Mouse (Mus musculus): ENCODE results near the gene Ccl28. TPM values are rescaled to one million over a fixed set of nuclear protein-coding genes. Genes with fewer than 3 reads are reported as not detected.

The Ccl28 gene
- polyA plus RNA-seq, 1 experiment from 2014 or later, result 0.19 TPM

- 85% methylated on average over 4 of the region's 4 CpGs for WGBS
- Histone ChIP-seq H3K9me3 (no peaks in the 10 kb centered on the region), H3K4me1 (no peaks in the 10 kb centered on the region), H3K4me3 (peak overlapping the region; percentile 60), H3K27ac (peak overlapping the region; percentile 85; the same call in 1 of the 2 replicates), H3K27me3 (ENCODE audit: poor library complexity, severe bottlenecking) (peaks cover 5% of the 10 kb centered on the region), H3K36me3 (replicated peaks) (no peaks in the 10 kb centered on the region)
- DNase-seq (ENCODE audit: extremely low spot score, low spot score), result no peak
Observed at GRCm38 (mm10) chr13:119632156-119632548, 8.5 kb downstream of the Ccl28 start.

GRCm38 (mm10) chr13:119635496-119635895 is 11.9 kb downstream of the Ccl28 start:
- Histone ChIP-seq H3K36me3 (replicated peaks) (no peaks in the 10 kb centered on the region), H3K9me3 (no peaks in the 10 kb centered on the region), H3K4me3 (no peak overlapping the region), H3K4me1 (no peaks in the 10 kb centered on the region), H3K27me3 (ENCODE audit: poor library complexity, severe bottlenecking) (peaks cover 5% of the 10 kb centered on the region), H3K27ac (no peak overlapping the region)
- WGBS, result 70% methylated on average over 2 of the region's 2 CpGs
- DNase-seq (ENCODE audit: extremely low spot score, low spot score), result no peak

GRCm38 (mm10) chr13:119637837-119638236 is 14.2 kb downstream of the Ccl28 start:
- Histone ChIP-seq H3K27ac (no peak overlapping the region), H3K36me3 (replicated peaks) (no peaks in the 10 kb centered on the region), H3K4me1 (no peaks in the 10 kb centered on the region), H3K9me3 (no peaks in the 10 kb centered on the region), H3K4me3 (no peak overlapping the region), H3K27me3 (ENCODE audit: poor library complexity, severe bottlenecking) (peaks cover 5% of the 10 kb centered on the region)
- WGBS, result 86% methylated on average over 4 of the region's 4 CpGs
- DNase-seq (ENCODE audit: extremely low spot score, low spot score), result no peak

- H3K4me1 ChIP-seq, result no peaks in the 10 kb centered on the region
- peaks cover 4% of the 10 kb centered on the region for H3K27me3 ChIP-seq (ENCODE audit: poor library complexity, severe bottlenecking)
- no peak for DNase-seq (ENCODE audit: extremely low spot score, low spot score)
- H3K4me3 ChIP-seq, result no peak overlapping the region
- no peaks in the 10 kb centered on the region for H3K9me3 ChIP-seq
- no peaks in the 10 kb centered on the region for H3K36me3 ChIP-seq (replicated peaks)
- H3K27ac ChIP-seq, result no peak overlapping the region
- 92% methylated on average over 5 of the region's 5 CpGs for WGBS
Observed at GRCm38 (mm10) chr13:119638449-119638848, 14.8 kb downstream of the Ccl28 start.

GRCm38 (mm10) chr13:119639302-119639701 is 15.7 kb downstream of the Ccl28 start:
- Histone ChIP-seq H3K9me3 (no peaks in the 10 kb centered on the region), H3K4me1 (no peaks in the 10 kb centered on the region), H3K27ac (no peak overlapping the region), H3K4me3 (no peak overlapping the region), H3K27me3 (ENCODE audit: poor library complexity, severe bottlenecking) (no peaks in the 10 kb centered on the region), H3K36me3 (replicated peaks) (no peaks in the 10 kb centered on the region)
- 88% methylated on average over 5 of the region's 5 CpGs for WGBS
- no peak for DNase-seq (ENCODE audit: extremely low spot score, low spot score)

- Histone ChIP-seq H3K4me1 (no peaks in the 10 kb centered on the region), H3K9me3 (no peaks in the 10 kb centered on the region), H3K36me3 (replicated peaks) (no peaks in the 10 kb centered on the region), H3K4me3 (no peak overlapping the region), H3K27me3 (ENCODE audit: poor library complexity, severe bottlenecking) (no peaks in the 10 kb centered on the region), H3K27ac (no peak overlapping the region)
- whole genome bisulfite sequencing, result 40% methylated on average over 4 of the region's 4 CpGs
- DNase-seq (ENCODE audit: extremely low spot score, low spot score), result no peak
Observed at GRCm38 (mm10) chr13:119640504-119640903, 16.9 kb downstream of the Ccl28 start.

- no peak for DNase-seq (ENCODE audit: extremely low spot score, low spot score)
- H3K4me3 ChIP-seq, result no peak overlapping the region
- H3K27ac ChIP-seq, result no peak overlapping the region
- no peaks in the 10 kb centered on the region for H3K9me3 ChIP-seq
- no peaks in the 10 kb centered on the region for H3K27me3 ChIP-seq (ENCODE audit: poor library complexity, severe bottlenecking)
- no peaks in the 10 kb centered on the region for H3K4me1 ChIP-seq
- 85% methylated on average over 7 of the region's 7 CpGs for WGBS
- no peaks in the 10 kb centered on the region for H3K36me3 ChIP-seq (replicated peaks)
Observed at GRCm38 (mm10) chr13:119641145-119641544, 17.5 kb downstream of the Ccl28 start.

GRCm38 (mm10) chr13:119644769-119645168 is 21.1 kb downstream of the Ccl28 start:
- Histone ChIP-seq H3K4me3 (no peak overlapping the region), H3K4me1 (peaks cover 8% of the 10 kb centered on the region), H3K9me3 (no peaks in the 10 kb centered on the region), H3K27ac (no peak overlapping the region), H3K27me3 (ENCODE audit: poor library complexity, severe bottlenecking) (no peaks in the 10 kb centered on the region), H3K36me3 (replicated peaks) (no peaks in the 10 kb centered on the region)
- DNase-seq (ENCODE audit: extremely low spot score, low spot score), result no peak
- WGBS, result 74% methylated on average over 5 of the region's 5 CpGs

- H3K27ac ChIP-seq, result no peak overlapping the region
- peaks cover 8% of the 10 kb centered on the region for H3K4me1 ChIP-seq
- no peaks in the 10 kb centered on the region for H3K27me3 ChIP-seq (ENCODE audit: poor library complexity, severe bottlenecking)
- no peaks in the 10 kb centered on the region for H3K9me3 ChIP-seq
- no peak for DNase-seq (ENCODE audit: extremely low spot score, low spot score)
- no peak overlapping the region for H3K4me3 ChIP-seq
- 91% methylated on average over 1 of the region's 1 CpGs for WGBS
- H3K36me3 ChIP-seq (replicated peaks), result no peaks in the 10 kb centered on the region
Observed at GRCm38 (mm10) chr13:119646511-119646910, 22.9 kb downstream of the Ccl28 start.

GRCm38 (mm10) chr13:119648891-119649698 is 25.5 kb downstream of the Ccl28 start:
- Histone ChIP-seq H3K27ac (0 out of 2 replicates have a peak overlapping the region, but pooled peaks have one; percentile 6), H3K9me3 (no peaks in the 10 kb centered on the region), H3K36me3 (replicated peaks) (no peaks in the 10 kb centered on the region), H3K4me3 (no peak overlapping the region), H3K4me1 (peaks cover 8% of the 10 kb centered on the region), H3K27me3 (ENCODE audit: poor library complexity, severe bottlenecking) (no peaks in the 10 kb centered on the region)
- 71% methylated on average over 15 of the region's 15 CpGs for WGBS
- DNase-seq (ENCODE audit: extremely low spot score, low spot score), result no peak

- peaks cover 8% of the 10 kb centered on the region for H3K4me1 ChIP-seq
- no peaks in the 10 kb centered on the region for H3K9me3 ChIP-seq
- no peaks in the 10 kb centered on the region for H3K27me3 ChIP-seq (ENCODE audit: poor library complexity, severe bottlenecking)
- H3K36me3 ChIP-seq (replicated peaks), result no peaks in the 10 kb centered on the region
- H3K4me3 ChIP-seq, result no peak overlapping the region
- H3K27ac ChIP-seq, result 0 out of 2 replicates have a peak overlapping the region, but pooled peaks have one; percentile 6
- DNase-seq (ENCODE audit: extremely low spot score, low spot score), result no peak
- 95% methylated on average over 1 of the region's 1 CpGs for WGBS
Observed at GRCm38 (mm10) chr13:119649699-119650046, 26.1 kb downstream of the Ccl28 start.

GRCm38 (mm10) chr13:119654734-119655133 is 31.1 kb downstream of the Ccl28 start:
- H3K27ac ChIP-seq, result no peak overlapping the region
- WGBS, result 95% methylated on average over 2 of the region's 2 CpGs
- H3K9me3 ChIP-seq, result peaks cover 4% of the 10 kb centered on the region; the same call in 1 of the 2 replicates
- no peaks in the 10 kb centered on the region for H3K4me1 ChIP-seq
- H3K4me3 ChIP-seq, result no peak overlapping the region
- H3K27me3 ChIP-seq (ENCODE audit: poor library complexity, severe bottlenecking), result no peaks in the 10 kb centered on the region
- DNase-seq (ENCODE audit: extremely low spot score, low spot score), result no peak
- H3K36me3 ChIP-seq (replicated peaks), result no peaks in the 10 kb centered on the region

GRCm38 (mm10) chr13:119656246-119656645 is 32.6 kb downstream of the Ccl28 start:
- H3K27ac ChIP-seq, result no peak overlapping the region
- no peak for DNase-seq (ENCODE audit: extremely low spot score, low spot score)
- H3K36me3 ChIP-seq (replicated peaks), result no peaks in the 10 kb centered on the region
- H3K4me3 ChIP-seq, result no peak overlapping the region
- H3K27me3 ChIP-seq (ENCODE audit: poor library complexity, severe bottlenecking), result no peaks in the 10 kb centered on the region
- H3K9me3 ChIP-seq, result peaks cover 7% of the 10 kb centered on the region; the same call in 1 of the 2 replicates
- no peaks in the 10 kb centered on the region for H3K4me1 ChIP-seq
- 84% methylated on average over 2 of the region's 2 CpGs for WGBS
